Mouse (Mus musculus): ENCODE measurements around the gene Avil.

DNA sequence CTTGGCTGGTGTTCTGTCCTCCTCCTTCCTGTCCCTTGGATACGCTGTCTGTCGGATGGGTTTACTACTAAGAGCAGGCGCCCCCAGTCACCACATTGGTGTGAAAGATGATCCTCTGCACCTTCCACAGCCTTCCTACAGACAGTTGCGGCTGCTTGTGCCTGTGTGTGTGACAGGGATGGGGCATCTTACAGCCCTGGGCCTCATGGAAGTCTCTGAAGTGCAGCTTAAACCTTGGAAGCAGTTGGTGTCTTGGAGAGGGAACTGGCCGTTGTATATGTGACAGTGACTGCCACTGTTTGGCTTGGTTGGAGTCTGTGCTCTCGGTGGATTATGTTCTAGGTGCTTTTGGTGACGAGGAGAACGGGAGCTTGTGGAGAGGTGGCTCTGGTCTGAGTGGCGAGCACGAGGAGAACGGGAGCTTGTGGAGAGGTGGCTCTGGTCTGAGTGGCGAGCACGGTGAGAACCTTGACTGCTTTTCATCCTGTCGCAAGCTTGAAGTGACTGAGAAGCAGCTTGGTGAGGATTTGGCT, 17.2 kb upstream of the Avil start:
- no peak for TF ChIP-seq EP300 (optimal IDR thresholded peaks at IDR 0.05)
- no peak for TF ChIP-seq CTCF (IDR thresholded peaks at IDR 0.05; ENCODE audit: low read depth)

All from stomach, postnatal 0 days (tissue).